Mouse (Mus musculus) Muller cell, postnatal 12 days (primary cell): ENCODE results near the gene Synj1.

ENCODE experiments used
- DNase-seq: peaks from one replicate; pipeline ENCODE4 v3.0.0-alpha.2; 2015; ENCODE audit errors: inconsistent ontology term

The Synj1 gene

GRCm38 (mm10) chr16:91009942-91010529 lies 1.1 kb downstream of the Synj1 start:
- DNase-seq: peak; percentile 22

- no peak for DNase-seq
Measured at GRCm38 (mm10) chr16:91004915-91005538, 6.1 kb downstream of the Synj1 start.

GRCm38 (mm10) chr16:91001098-91001497 lies 10.0 kb downstream of the Synj1 start:
- no peak for DNase-seq

GRCm38 (mm10) chr16:90999827-91000226 lies 11.3 kb downstream of the Synj1 start:
- DNase-seq: no peak

GRCm38 (mm10) chr16:90997822-90998221 lies 13.3 kb downstream of the Synj1 start:
- DNase-seq: no peak

- no peak for DNase-seq
Measured at GRCm38 (mm10) chr16:90996327-90997243, 14.5 kb downstream of the Synj1 start.

- no peak for DNase-seq
Measured at GRCm38 (mm10) chr16:90995498-90995897, 15.6 kb downstream of the Synj1 start.

GRCm38 (mm10) chr16:90995023-90995422 lies 16.1 kb downstream of the Synj1 start:
- DNase-seq: peak; percentile 38

- no peak for DNase-seq
Measured at GRCm38 (mm10) chr16:90989162-90989561, 21.9 kb downstream of the Synj1 start.

- DNase-seq: no peak
Measured at GRCm38 (mm10) chr16:90988665-90989064, 22.4 kb downstream of the Synj1 start.

- no peak for DNase-seq
Measured at GRCm38 (mm10) chr16:90988039-90988438, 23.1 kb downstream of the Synj1 start.

GRCm38 (mm10) chr16:90971004-90971403 lies 40.1 kb downstream of the Synj1 start:
- DNase-seq: no peak

- no peak for DNase-seq
Measured at GRCm38 (mm10) chr16:90966241-90966640, 44.9 kb downstream of the Synj1 start.

- no peak for DNase-seq
Measured at GRCm38 (mm10) chr16:90964302-90964701, 46.8 kb downstream of the Synj1 start.

GRCm38 (mm10) chr16:90963866-90964265 lies 47.2 kb downstream of the Synj1 start:
- no peak for DNase-seq

- DNase-seq: no peak
Measured at GRCm38 (mm10) chr16:90963231-90963630, 47.9 kb downstream of the Synj1 start.

GRCm38 (mm10) chr16:90958301-90959085 lies 52.6 kb downstream of the Synj1 start:
- no peak for DNase-seq

GRCm38 (mm10) chr16:90955494-90955893 lies 55.6 kb downstream of the Synj1 start:
- DNase-seq: peak; percentile 26

- no peak for DNase-seq
Measured at GRCm38 (mm10) chr16:90953770-90954169, 57.3 kb downstream of the Synj1 start.

GRCm38 (mm10) chr16:90953147-90953546 lies 58.0 kb downstream of the Synj1 start:
- no peak for DNase-seq

- DNase-seq: no peak
Measured at GRCm38 (mm10) chr16:90950354-90950963, 60.6 kb downstream of the Synj1 start.
